Mouse (Mus musculus): Measurements from ENCODE around the gene Zfyve28.

- TF ChIP-seq POLR2A (IDR thresholded peaks at IDR 0.05; ENCODE audit: borderline replicate concordance, extremely low read depth, low read depth, low read length) (no peak), CTCF (IDR thresholded peaks at IDR 0.05; ENCODE audit: insufficient read depth, low read length) (no peak)
These were observed 457 bp downstream of the Zfyve28 start for GRCm38 (mm10) chr5:34287838-34288145.

Measured in lung, adult 2 months (tissue).